Mouse (Mus musculus) gastrocnemius, postnatal 36 days (tissue): Measurements from ENCODE around the gene Skint2. TPM values are rescaled to one million over a fixed set of nuclear protein-coding genes. Genes with fewer than 3 reads are reported as not detected.

Source experiments
- DNase-seq, 2 experiments: peaks; one replicate each; pipeline ENCODE4 v3.0.0; 2022
- intact Hi-C: fragments of 180-260 bp; cut with DNase I; formaldehyde crosslinking; loops from one replicate; pipeline ENCODE4 v1.15.1; 2025
- long read RNA-seq, 2 experiments: library from polyadenylated mRNA; stranded (forward); transcript quantifications; one replicate each; pipeline ENCODE4 v2.0.0; 2021
- total RNA-seq, 2 experiments: library from RNA; stranded (reverse); gene quantifications; 2 replicates each; pipeline ENCODE4 v1.2.3; 2021

Skint2 gene
- not detected for total RNA-seq
- long read RNA-seq, experiment 1, result 0 reads
- long read RNA-seq, experiment 2, result 0 reads

- intact Hi-C loops, result no loop called here
- no peak for DNase-seq
These were observed at the start of gene Skint2 for GRCm38 (mm10) chr4:112556894-112557293. Gene Skint2, plus strand, starts transcription at chr4:112557194.

Other genes starting within 250 kb of the Skint2 start
- not detected for gene Skint9, start 123.2 kb upstream of the Skint2 start, total RNA-seq
- gene Skint10, start 217.7 kb downstream of the Skint2 start, total RNA-seq, result not detected